Mouse (Mus musculus) limb, embryonic 14.5 days (tissue): ENCODE measurements at regions not wholly inside any gene's neighbourhood (a gene's known extent, or its start where the extent isn't known, plus 50 kb on each side); places are given as distances from the start of the nearest gene placed in this dataset.

Experiments used
- ATAC-seq: fragments of 200-750 bp; cut with Nextera tagmentation; 2 replicates; pipeline ENCODE4 v1.8.0; 2017; ENCODE audit warnings: low read depth, moderate number of reproducible peaks, moderate TSS enrichment; ENCODE audit not compliant: low FRiP score
- DNase-seq: peaks from one replicate; pipeline ENCODE4 v3.0.0-alpha.2; 2015; ENCODE audit warnings: low spot score
- H3K27ac ChIP-seq: fragments of 300-500 bp; sonication (generic); replicated peaks from 2 replicates; pipeline ENCODE4 v1.5.1; 2014; ENCODE audit warnings: low read depth, mild to moderate bottlenecking, low read length, moderate library complexity, mixed read lengths
- H3K27me3 ChIP-seq: fragments of 300-500 bp; sonication (generic); 2 replicates; pipeline ENCODE4 v1.6.1; 2014; ENCODE audit warnings: low read length, mixed read lengths; ENCODE audit not compliant: control insufficient read depth, insufficient read depth
- H3K36me3 ChIP-seq: fragments of 300-500 bp; sonication (generic); 2 replicates; pipeline ENCODE4 v1.6.1; 2014; ENCODE audit warnings: mild to moderate bottlenecking, low read length, moderate library complexity, mixed read lengths; ENCODE audit not compliant: control insufficient read depth, insufficient read depth
- H3K4me1 ChIP-seq: fragments of 300-500 bp; sonication (generic); 2 replicates; pipeline ENCODE4 v1.6.1; 2014; ENCODE audit warnings: antibody characterized with exemption, low read length, mixed read lengths; ENCODE audit not compliant: control insufficient read depth, insufficient read depth
- H3K4me2 ChIP-seq: fragments of 300-500 bp; sonication (generic); replicated peaks from 2 replicates; pipeline ENCODE4 v1.6.1; 2014; ENCODE audit warnings: low read depth, mild to moderate bottlenecking, low read length, moderate library complexity; ENCODE audit not compliant: severe bottlenecking
- H3K4me3 ChIP-seq: fragments of 300-500 bp; sonication (generic); replicated peaks from 2 replicates; pipeline ENCODE4 v1.5.1; 2014; ENCODE audit warnings: low read length
- H3K9ac ChIP-seq: fragments of 300-500 bp; sonication (generic); 2 replicates; pipeline ENCODE4 v1.6.1; 2014; ENCODE audit warnings: mild to moderate bottlenecking, low read depth, low read length, moderate library complexity; ENCODE audit not compliant: severe bottlenecking
- H3K9me3 ChIP-seq: fragments of 300-500 bp; sonication (generic); 2 replicates; pipeline ENCODE4 v1.6.1; 2016; ENCODE audit warnings: low read length; ENCODE audit not compliant: control insufficient read depth
- POLR2A ChIP-seq: fragments of 200-500 bp; IDR thresholded peaks from 2 replicates; pipeline ENCODE4 v1.8.0; 2012; ENCODE audit warnings: inconsistent platforms, mild to moderate bottlenecking, moderate library complexity, borderline replicate concordance; ENCODE audit not compliant: insufficient read depth, insufficient read length; ENCODE audit errors: extremely low read depth
- WGBS: fragments of 180-500 bp; shearing (Covaris S2); extraction: QIAGEN DNeasy Blood & Tissue Kit; methylation state at CpG from one replicate; pipeline ENCODE4 v1.1.7; 2014; 5-methylcytosine and 5-hydroxymethylcytosine counted together

DNA sequence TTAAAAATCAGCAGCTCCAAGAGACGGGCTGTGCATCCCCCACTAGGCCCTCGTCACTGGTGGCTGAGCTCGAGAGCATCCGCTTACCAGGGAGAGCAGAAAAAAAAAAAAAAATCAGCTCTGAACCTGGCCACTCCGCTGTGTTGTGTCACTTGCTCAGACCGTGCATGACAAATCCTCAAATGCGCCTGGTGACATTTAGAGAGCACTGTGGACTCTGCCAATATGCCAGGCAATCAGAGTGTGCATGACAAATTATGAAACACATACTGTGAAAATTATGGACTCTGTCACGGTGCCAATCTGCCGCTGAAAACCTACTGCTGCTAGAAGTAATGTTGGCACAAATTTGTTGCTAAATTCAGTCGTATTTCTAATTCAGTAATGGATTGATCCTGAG, 797.4 kb downstream of the Robo1 start:
- no peak overlapping the region for H3K27ac ChIP-seq
- 0 out of 2 replicates have a peak, but pooled peaks cover 4% of the 10 kb centered on the region for H3K4me1 ChIP-seq
- ATAC-seq, result no peak
- H3K9ac ChIP-seq, result no peak overlapping the region
- no peak for DNase-seq
- H3K36me3 ChIP-seq, result no peaks in the 10 kb centered on the region
- no peak overlapping the region for H3K4me3 ChIP-seq
- 64% methylated on average over 10 of the region's 10 CpGs for WGBS
- no peak for TF ChIP-seq POLR2A
- H3K27me3 ChIP-seq, result no peaks in the 10 kb centered on the region
- no peaks in the 10 kb centered on the region for H3K9me3 ChIP-seq
- no peak overlapping the region for H3K4me2 ChIP-seq

DNA sequence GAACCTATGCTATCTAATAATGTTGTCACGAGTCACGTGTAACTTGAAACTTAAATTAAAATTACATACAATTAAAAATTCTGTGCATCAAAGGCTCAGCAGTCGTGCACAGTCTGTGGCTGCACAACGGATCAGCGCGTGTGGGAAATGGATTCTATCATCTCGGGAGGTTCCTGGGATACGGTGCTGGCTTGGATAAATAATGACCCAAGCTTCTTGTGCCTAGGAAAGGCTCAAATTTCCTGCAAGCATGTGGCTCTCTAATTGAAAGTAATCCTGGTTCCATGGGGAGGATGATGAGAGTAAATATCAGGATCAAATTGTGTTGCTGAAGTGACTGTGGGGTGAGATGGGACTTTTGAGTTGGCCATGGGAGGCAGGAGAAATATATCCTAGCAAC, 792.2 kb downstream of the Robo1 start:
- Histone ChIP-seq H3K27ac (no peak overlapping the region), H3K4me3 (no peak overlapping the region), H3K36me3 (no peaks in the 10 kb centered on the region), H3K9ac (no peak overlapping the region), H3K27me3 (no peaks in the 10 kb centered on the region), H3K9me3 (no peaks in the 10 kb centered on the region), H3K4me1 (peaks cover 16% of the 10 kb centered on the region), H3K4me2 (no peak overlapping the region)
- 45% methylated on average over 8 of the region's 8 CpGs for WGBS
- no peak for DNase-seq
- no peak for ATAC-seq
- no peak for TF ChIP-seq POLR2A

DNA sequence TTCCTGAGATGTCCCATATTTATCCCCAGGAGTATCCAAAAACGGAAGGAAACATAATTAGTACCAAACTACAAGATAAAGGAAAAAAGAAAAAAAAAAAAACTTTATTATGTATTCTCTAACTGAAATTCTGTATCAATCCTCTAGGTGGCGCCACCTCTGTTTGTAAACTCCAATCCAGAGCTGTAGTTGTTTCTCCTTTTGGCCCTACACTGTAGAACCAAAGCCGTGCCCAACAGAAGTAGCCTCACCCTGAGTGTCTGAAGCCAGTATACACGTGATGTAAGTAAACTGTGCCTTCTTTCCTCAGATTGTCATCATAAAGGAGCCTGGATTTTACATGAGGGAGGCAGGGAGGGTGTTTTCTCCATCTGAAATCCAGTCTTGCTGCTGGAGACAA, 790.7 kb downstream of the Robo1 start:
- TF ChIP-seq POLR2A, result no peak
- Histone ChIP-seq H3K4me3 (no peak overlapping the region), H3K36me3 (no peaks in the 10 kb centered on the region), H3K9ac (no peak overlapping the region), H3K27me3 (no peaks in the 10 kb centered on the region), H3K27ac (no peak overlapping the region), H3K4me2 (no peak overlapping the region), H3K4me1 (peaks cover 16% of the 10 kb centered on the region), H3K9me3 (no peaks in the 10 kb centered on the region)
- 25% methylated on average over 4 of the region's 4 CpGs for WGBS
- ATAC-seq (no peak), DNase-seq (peak; percentile 66)

DNA sequence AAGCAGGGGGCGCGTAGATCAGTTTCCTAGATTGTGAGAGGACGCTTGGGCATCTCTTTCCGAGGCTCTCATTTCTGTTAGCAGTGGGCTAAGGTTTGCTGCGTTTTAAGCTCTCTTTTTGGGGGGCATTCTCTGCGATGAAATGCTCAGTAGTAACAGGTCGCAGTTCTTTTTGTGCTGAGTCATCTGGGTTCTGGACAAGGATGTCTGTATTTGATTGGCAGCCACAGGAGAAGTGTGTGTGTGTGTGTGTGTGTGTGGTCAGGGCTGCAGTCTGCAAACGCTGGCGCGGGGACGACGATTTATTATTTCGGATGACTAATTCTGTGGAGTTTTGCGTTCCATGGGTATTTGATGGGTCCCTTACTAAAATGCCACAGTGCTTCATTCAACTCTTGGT, 789.1 kb downstream of the Robo1 start:
- H3K9ac ChIP-seq, result no peak overlapping the region
- no peak for TF ChIP-seq POLR2A
- peak overlapping the region; percentile 38 for H3K4me2 ChIP-seq
- no peak overlapping the region; the same call in 1 of the 2 replicates for H3K4me3 ChIP-seq
- WGBS, result 8% methylated on average over 14 of the region's 14 CpGs
- H3K27ac ChIP-seq, result no peak overlapping the region
- no peaks in the 10 kb centered on the region for H3K9me3 ChIP-seq
- ATAC-seq (no peak), DNase-seq (no peak)
- peaks cover 16% of the 10 kb centered on the region for H3K4me1 ChIP-seq
- H3K27me3 ChIP-seq, result no peaks in the 10 kb centered on the region
- H3K36me3 ChIP-seq, result no peaks in the 10 kb centered on the region

DNA sequence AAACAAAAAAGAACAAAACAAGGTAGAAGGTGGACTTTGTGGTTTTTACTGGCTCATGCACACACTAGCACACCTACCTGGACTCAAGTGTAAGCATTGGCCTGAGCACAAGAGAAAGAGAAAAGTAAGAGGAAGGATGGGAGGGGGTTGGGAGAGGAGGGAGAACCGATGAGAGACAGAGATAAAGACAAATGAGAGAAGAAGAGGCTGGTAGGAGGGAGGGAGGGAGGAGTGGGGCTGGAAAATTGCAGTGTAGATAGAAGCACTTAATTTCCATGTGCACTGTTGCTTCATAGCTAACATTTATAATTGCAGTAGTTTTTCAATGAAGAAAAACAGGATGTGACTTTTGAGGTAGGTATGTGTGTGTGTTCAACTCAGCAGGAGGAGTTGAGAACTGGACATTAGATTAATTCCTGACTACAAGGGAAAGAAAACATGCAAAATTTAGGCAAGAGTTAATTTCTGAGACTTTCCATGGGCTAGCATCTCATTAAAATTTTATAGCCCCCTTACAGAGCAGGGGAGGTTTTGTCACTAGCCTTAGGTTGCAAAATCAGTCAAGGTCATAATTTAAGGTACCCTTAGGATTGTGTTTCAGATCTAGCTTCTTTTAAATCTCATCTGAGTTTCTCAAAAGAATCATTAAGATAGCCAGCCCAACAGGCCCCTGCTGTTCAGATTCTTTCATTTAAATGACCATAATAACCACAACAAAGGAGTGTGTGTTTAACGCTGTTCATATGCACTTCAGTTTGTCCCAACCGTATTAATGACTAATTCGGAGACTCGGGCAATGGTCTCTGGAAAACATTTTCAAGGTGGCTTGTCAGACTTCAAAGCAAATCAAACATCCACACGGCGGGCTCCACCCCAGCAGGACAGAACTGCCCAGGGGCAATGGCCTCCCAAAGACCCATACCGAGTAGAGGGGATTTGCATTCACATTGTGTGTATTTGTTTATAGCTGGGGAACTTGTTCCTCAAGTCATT, 788.3 kb downstream of the Robo1 start:
- H3K36me3 ChIP-seq, result no peaks in the 10 kb centered on the region
- TF ChIP-seq POLR2A, result no peak
- H3K27me3 ChIP-seq, result no peaks in the 10 kb centered on the region
- H3K27ac ChIP-seq, result no peak overlapping the region
- no peaks in the 10 kb centered on the region for H3K9me3 ChIP-seq
- H3K4me2 ChIP-seq, result peak overlapping the region; percentile 38; the same call in 1 of the 2 replicates
- WGBS, result 8% methylated on average over 8 of the region's 8 CpGs
- 0 out of 2 replicates have a peak, but pooled peaks have one; percentile 20 for ATAC-seq
- peaks cover 16% of the 10 kb centered on the region for H3K4me1 ChIP-seq
- no peak overlapping the region; the same call in 1 of the 2 replicates for H3K4me3 ChIP-seq
- H3K9ac ChIP-seq, result no peak overlapping the region
- DNase-seq, result no peak
